Mouse (Mus musculus) cortical plate, adult 2 months (tissue): Measurements from ENCODE around the gene Rhebl1.

Source experiments
- CTCF ChIP-seq: fragments of 200-500 bp; IDR thresholded peaks from 2 replicates; pipeline ENCODE4 v1.5.1; 2011; ENCODE audit warnings: mild to moderate bottlenecking, control low read depth, low read length; ENCODE audit not compliant: insufficient read depth; ENCODE audit errors: extremely low read depth
- POLR2A ChIP-seq: fragments of 200-500 bp; IDR thresholded peaks from 2 replicates; pipeline ENCODE4 v1.6.1; 2011; ENCODE audit warnings: mild to moderate bottlenecking, low read length, control low read depth; ENCODE audit not compliant: insufficient read depth; ENCODE audit errors: extremely low read depth

GRCm38 (mm10) chr15:98927566-98927965, 33.2 kb upstream of the Rhebl1 start:
- no peak for TF ChIP-seq CTCF
- no peak for TF ChIP-seq POLR2A
